Mouse (Mus musculus): ENCODE measurements around the gene Clcn1. TPM values are rescaled to one million over a fixed set of nuclear protein-coding genes. Genes with fewer than 3 reads are reported as not detected.

Clcn1 gene
- total and polyA plus RNA-seq, 3 experiments, result 0.04 to 0.22 TPM; not detected in 1

GRCm38 (mm10) chr6:42241311-42242045 lies 45.0 kb upstream of the Clcn1 start:
- no peak overlapping the region for H3K9ac ChIP-seq (ENCODE audit: control insufficient read depth, low read depth, low read length, poor library complexity, severe bottlenecking)
- TF ChIP-seq MAX (IDR thresholded peaks at IDR 0.05; ENCODE audit: low read length), result no peak
- TF ChIP-seq ZMIZ1 (IDR thresholded peaks at IDR 0.05; ENCODE audit: low read depth, low read length), result no peak
- TF ChIP-seq E2F4 (IDR thresholded peaks at IDR 0.05; ENCODE audit: borderline replicate concordance, low read depth, low read length), result no peak
- TF ChIP-seq POLR2A (IDR thresholded peaks at IDR 0.05; ENCODE audit: control insufficient read depth in 1 of 2, insufficient read depth in 1 of 2, low read depth in 1 of 2, low read length in 2 of 2, poor library complexity in 1 of 2), result no peak
- TF ChIP-seq POLR2AphosphoS5 (IDR thresholded peaks at IDR 0.05; ENCODE audit: borderline replicate concordance, low read depth, low read length), result no peak
- TF ChIP-seq NRF1 (IDR thresholded peaks at IDR 0.05; ENCODE audit: insufficient read depth, low read depth, low read length, poor library complexity, severe bottlenecking), result no peak
- TF ChIP-seq ETS1 (IDR thresholded peaks at IDR 0.05; ENCODE audit: low read depth, low read length), result no peak
- TF ChIP-seq GABPA (IDR thresholded peaks at IDR 0.05; ENCODE audit: low read depth, low read length), result no peak
- H3K4me3 ChIP-seq (ENCODE audit: control insufficient read depth in 1 of 2, insufficient read depth in 1 of 2, low read depth in 2 of 2, low read length in 2 of 2), result no peak overlapping the region
- DNase-seq (ENCODE audit: low read depth, low spot score), result no peak
- H3K27ac ChIP-seq (ENCODE audit: control insufficient read depth, low read depth, low read length), result no peak overlapping the region
- H3K9me3 ChIP-seq (replicated peaks; ENCODE audit: insufficient read depth, low read length), result no peaks in the 10 kb centered on the region
- no peaks in the 10 kb centered on the region for H3K79me2 ChIP-seq (ENCODE audit: control insufficient read depth, insufficient read depth, low read length, poor library complexity)
- no peaks in the 10 kb centered on the region for H3K36me3 ChIP-seq (ENCODE audit: control insufficient read depth in 1 of 2, insufficient read depth in 2 of 2, low read length in 2 of 2)
- peaks cover 1 to 3% of the 10 kb centered on the region in 2 experiments; a peak in 3 of 4 replicates for H3K27me3 ChIP-seq (ENCODE audit: control insufficient read depth in 1 of 2, insufficient read depth in 2 of 2, low read length in 2 of 2)
- no peaks in the 10 kb centered on the region; a peak in 1 of 4 replicates for H3K4me1 ChIP-seq (ENCODE audit: control insufficient read depth in 1 of 2, insufficient read depth in 2 of 2, low read length in 2 of 2)

GRCm38 (mm10) chr6:42245711-42246353 lies 40.7 kb upstream of the Clcn1 start, which contains the start of gene Gstk1:
TSS of gene Gstk1 (plus strand) at chr6:42245935.
- H3K4me1 ChIP-seq (ENCODE audit: control insufficient read depth in 1 of 2, insufficient read depth in 2 of 2, low read length in 2 of 2), result no peaks in the 10 kb centered on the region; a peak in 1 of 4 replicates
- H3K36me3 ChIP-seq (ENCODE audit: control insufficient read depth in 1 of 2, insufficient read depth in 2 of 2, low read length in 2 of 2), result no peaks in the 10 kb centered on the region
- H3K4me3 ChIP-seq (ENCODE audit: control insufficient read depth in 1 of 2, insufficient read depth in 1 of 2, low read depth in 2 of 2, low read length in 2 of 2), result peak within 1 kb of the TSS; percentile 20 to 47; a peak in 3 of 4 replicates
- H3K79me2 ChIP-seq (ENCODE audit: control insufficient read depth, insufficient read depth, low read length, poor library complexity), result no peaks in the 10 kb centered on the region
- H3K9me3 ChIP-seq (replicated peaks; ENCODE audit: insufficient read depth, low read length), result no peaks in the 10 kb centered on the region
- H3K9ac ChIP-seq (ENCODE audit: control insufficient read depth, low read depth, low read length, poor library complexity, severe bottlenecking), result peak within 1 kb of the TSS; percentile 23; the same call in 1 of the 2 replicates
- peaks cover 0 to 1% of the 10 kb centered on the region in 2 experiments for H3K27me3 ChIP-seq (ENCODE audit: control insufficient read depth in 1 of 2, insufficient read depth in 2 of 2, low read length in 2 of 2)
- no peak for TF ChIP-seq RAD21 (IDR thresholded peaks at IDR 0.05; ENCODE audit: low read depth, low read length)
- peak; percentile 41; the same call in 1 of the 2 replicates for TF ChIP-seq MAX (IDR thresholded peaks at IDR 0.05; ENCODE audit: low read length)
- TF ChIP-seq NRF1 (IDR thresholded peaks at IDR 0.05; ENCODE audit: insufficient read depth, low read depth, low read length, poor library complexity, severe bottlenecking), result peak; percentile 78
- peak; percentile 89 for DNase-seq (ENCODE audit: low read depth, low spot score)
- no peak within 1 kb of the TSS for H3K27ac ChIP-seq (ENCODE audit: control insufficient read depth, low read depth, low read length)

GRCm38 (mm10) chr6:42247173-42247572 lies 39.3 kb upstream of the Clcn1 start:
- Histone ChIP-seq H3K9me3 (replicated peaks; ENCODE audit: insufficient read depth, low read length) (no peaks in the 10 kb centered on the region), H3K9ac (ENCODE audit: control insufficient read depth, low read depth, low read length, poor library complexity, severe bottlenecking) (no peak overlapping the region), H3K36me3 (ENCODE audit: control insufficient read depth in 1 of 2, insufficient read depth in 2 of 2, low read length in 2 of 2) (no peaks in the 10 kb centered on the region), H3K27ac (ENCODE audit: control insufficient read depth, low read depth, low read length) (no peak overlapping the region), H3K4me1 (ENCODE audit: control insufficient read depth in 1 of 2, insufficient read depth in 2 of 2, low read length in 2 of 2) (no peaks in the 10 kb centered on the region; a peak in 1 of 4 replicates), H3K27me3 (ENCODE audit: control insufficient read depth in 1 of 2, insufficient read depth in 2 of 2, low read length in 2 of 2) (no peaks in the 10 kb centered on the region; a peak in 4 of 4 replicates), H3K79me2 (ENCODE audit: control insufficient read depth, insufficient read depth, low read length, poor library complexity) (no peaks in the 10 kb centered on the region), H3K4me3 (ENCODE audit: control insufficient read depth in 1 of 2, insufficient read depth in 1 of 2, low read depth in 2 of 2, low read length in 2 of 2) (no peak overlapping the region)
- peak; percentile 32 for DNase-seq (ENCODE audit: low read depth, low spot score)
- TF ChIP-seq ZNF384 (IDR thresholded peaks at IDR 0.05; ENCODE audit: low read depth, low read length) (no peak), NELFE (IDR thresholded peaks at IDR 0.05; ENCODE audit: low read depth, low read length) (no peak), JUND (IDR thresholded peaks at IDR 0.05; ENCODE audit: low read depth, low read length) (no peak), MYB (IDR thresholded peaks at IDR 0.05; ENCODE audit: low read depth, low read length) (no peak), MYC (IDR thresholded peaks at IDR 0.05; ENCODE audit: low read depth, low read length) (no peak), MAFK (IDR thresholded peaks at IDR 0.05; ENCODE audit: borderline replicate concordance, low read depth, low read length) (no peak), BHLHE40 (IDR thresholded peaks at IDR 0.05; ENCODE audit: borderline replicate concordance, low read depth, low read length) (no peak), ETS1 (IDR thresholded peaks at IDR 0.05; ENCODE audit: low read depth, low read length) (no peak), E2F4 (IDR thresholded peaks at IDR 0.05; ENCODE audit: borderline replicate concordance, low read depth, low read length) (no peak), ZC3H11A (IDR thresholded peaks at IDR 0.05; ENCODE audit: low read depth, low read length) (no peak), POLR2AphosphoS5 (IDR thresholded peaks at IDR 0.05; ENCODE audit: borderline replicate concordance, low read depth, low read length) (no peak), ELF1 (IDR thresholded peaks at IDR 0.05; ENCODE audit: low read depth, low read length) (no peak), MAZ (IDR thresholded peaks at IDR 0.05; ENCODE audit: low read depth, low read length) (no peak), RCOR1 (IDR thresholded peaks at IDR 0.05; ENCODE audit: low read depth, low read length) (no peak), POLR2AphosphoS2 (IDR thresholded peaks at IDR 0.05; ENCODE audit: low read length) (no peak), USF2 (IDR thresholded peaks at IDR 0.05; ENCODE audit: borderline replicate concordance in 1 of 2, insufficient read depth in 1 of 2, low read depth in 1 of 2, low read length in 2 of 2) (no peak)

Data from MEL (cell line).